Comparison of ENCODE assay signal across 8 mouse cellular contexts in the genomic region with DNA sequence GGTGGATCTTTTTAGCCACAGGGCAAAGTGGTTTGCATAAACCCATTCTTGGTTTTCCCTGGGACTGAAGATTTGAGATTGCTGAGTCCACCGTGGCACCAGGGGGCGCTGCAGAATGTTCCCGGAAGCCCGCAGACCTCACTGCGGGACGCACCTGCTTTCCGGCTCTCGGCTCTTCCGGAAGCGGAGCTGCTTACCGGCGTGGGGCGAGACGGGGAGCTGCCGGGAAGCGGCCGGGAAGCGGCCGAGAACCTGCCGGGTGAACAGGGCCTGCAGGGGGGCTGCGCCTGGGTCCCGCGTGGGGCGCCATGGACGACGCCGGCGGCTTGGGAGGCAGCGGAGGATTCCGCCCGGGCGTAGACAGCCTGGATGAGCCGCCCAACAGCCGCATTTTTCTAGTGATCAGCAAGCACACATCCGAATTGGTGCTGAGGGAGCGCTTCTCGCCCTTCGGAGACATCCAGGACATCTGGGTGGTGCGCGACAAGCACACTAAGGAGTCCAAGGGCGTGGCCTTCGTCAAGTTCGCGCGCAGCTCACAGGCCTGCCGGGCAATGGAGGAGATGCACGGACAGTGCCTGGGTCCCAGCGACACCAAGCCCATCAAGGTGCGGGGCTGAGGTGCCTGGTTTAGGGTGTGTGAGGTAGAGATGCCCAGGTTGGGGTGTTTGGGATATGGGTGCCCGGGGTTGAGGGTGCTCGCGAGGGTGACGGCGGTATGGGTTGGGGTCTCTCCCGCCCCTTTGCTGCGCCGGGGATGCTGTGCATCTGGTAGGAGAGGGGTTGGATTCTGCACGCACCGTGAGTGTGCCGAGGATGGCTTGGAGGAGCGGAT. TPM values are rescaled to one million over a fixed set of nuclear protein-coding genes. Genes with fewer than 3 reads are reported as not detected.
A peak's percentile ranks its signal among the peaks of the same experiment; 100 is the strongest.
DNase-seq lines count a peak whose midpoint lies in the region; ATAC-seq lines count a peak whose summit lies in the region.

Rbm45 (plus strand) TSS at position 164 of the 835 bp plus-strand sequence.

- DNase-seq in R1 (ENCODE audit: low read depth, low spot score) = peak; percentile 94
- peak; percentile 94 to 96 for DNase-seq in cerebellum, postnatal 25 days
- DNase-seq in frontal cortex, postnatal 25 days (ENCODE audit: low spot score in 2 of 2) = peak; percentile 79 to 85
- peak; percentile 94 for DNase-seq in hindbrain, embryonic 14.5 days (ENCODE audit: low spot score)
- DNase-seq in layer of hippocampus, postnatal 36 days = peak; percentile 85 to 87
- peak; percentile 89 for DNase-seq in lung, postnatal 36 days
- DNase-seq in retina, postnatal 1 day = peak; percentile 94
- DNase-seq in urinary bladder, adult 18-20 months (ENCODE audit: low spot score in 2 of 2) = peak; percentile 76 to 88

- peaks cover 33% of the 10 kb centered on the region for H3K36me3 ChIP-seq in hindbrain, embryonic 14.5 days (replicated peaks; ENCODE audit: control insufficient read depth, insufficient read depth)

- peak within 1 kb of the TSS; percentile 83 for H3K4me2 ChIP-seq in hindbrain, embryonic 14.5 days (replicated peaks)

- peak within 1 kb of the TSS; percentile 47; the same call in 1 of the 2 replicates for H3K27ac ChIP-seq in hindbrain, embryonic 14.5 days

- WGBS in hindbrain, embryonic 14.5 days = 0% methylated on average over 61 of the region's 61 CpGs

- peak within 1 kb of the TSS; percentile 83 for H3K9ac ChIP-seq in hindbrain, embryonic 14.5 days

- peaks cover 10% of the 10 kb centered on the region for H3K4me1 ChIP-seq in hindbrain, embryonic 14.5 days (replicated peaks; ENCODE audit: control insufficient read depth, insufficient read depth, low read length)

- no peaks in the 10 kb centered on the region for H3K9me3 ChIP-seq in hindbrain, embryonic 14.5 days (ENCODE audit: control insufficient read depth, low read length)

- H3K4me3 ChIP-seq in hindbrain, embryonic 14.5 days (replicated peaks; ENCODE audit: low read length) = peak within 1 kb of the TSS; percentile 80

- ATAC-seq in hindbrain, embryonic 14.5 days (ENCODE audit: low FRiP score) = peak; percentile 89

- no peaks in the 10 kb centered on the region for H3K27me3 ChIP-seq in hindbrain, embryonic 14.5 days (ENCODE audit: control insufficient read depth, insufficient read depth, low read length)

RNA-seq across cellular contexts. Expression of gene Rbm45, which starts in this region (rescaled TPM):
- 15.9 and 17.1 TPM in 2 replicates for polyA plus RNA-seq in hindbrain, embryonic 14.5 days (2014; fragmentation: Nextera tagmentation; extraction: Ambion mirVana)
- 10 to 100 TPM; 44.4 to 44.6 TPM for total RNA-seq in layer of hippocampus, postnatal 36 days (2021)

Comparison
In these comparisons a context has a peak if more than half of its experiments do, and no peak if none do; other contexts are left out.
1. Peak in every context shown above with its lines: DNase-seq, ATAC-seq, H3K4me3 ChIP-seq and H3K27ac ChIP-seq.